Mouse (Mus musculus) CH12.LX (cell line): Measurements from ENCODE around the gene H1fx. TPM values are rescaled to one million over a fixed set of nuclear protein-coding genes. Genes with fewer than 3 reads are reported as not detected.

Experiments
- DNase-seq: peaks from one replicate; pipeline ENCODE4 v3.0.0-alpha.2; 2013; ENCODE audit errors: extremely low read depth
- H3K27ac ChIP-seq: 2 replicates; pipeline ENCODE4 v1.5.1; 2012; ENCODE audit warnings: low read depth, mild to moderate bottlenecking, control low read depth, moderate library complexity; ENCODE audit not compliant: insufficient read depth
- H3K27me3 ChIP-seq: replicated peaks from 2 replicates; pipeline ENCODE3; 2012; ENCODE audit warnings: inconsistent platforms
- H3K36me3 ChIP-seq, 2 experiments: replicated peaks in 1 of 2; 2 replicates each; pipeline versions ENCODE3 to v1.6.1; 2012; ENCODE audit warnings: inconsistent platforms in 1 of 2, low read length in 1 of 2, mild to moderate bottlenecking in 1 of 2, mixed read lengths in 1 of 2, moderate library complexity in 1 of 2; ENCODE audit not compliant: control insufficient read depth in 1 of 2, insufficient read depth in 1 of 2
- H3K4me1 ChIP-seq, 2 experiments: 2 replicates each; pipeline ENCODE4 v1.6.1; 2012; ENCODE audit warnings: inconsistent platforms in 1 of 2, moderate library complexity in 1 of 2; ENCODE audit not compliant: insufficient read depth in 2 of 2, control insufficient read depth in 1 of 2
- H3K4me2 ChIP-seq: 2 replicates; pipeline ENCODE4 v1.6.1; 2012; ENCODE audit warnings: low read depth, mild to moderate bottlenecking, control low read depth; ENCODE audit not compliant: poor library complexity, insufficient read depth, severe bottlenecking
- H3K4me3 ChIP-seq, 3 experiments: fragments of 150-350 bp in 1 of 3; sonication (generic) in 1 of 3; replicated peaks in 1 of 3; 2 replicates each; pipeline versions ENCODE3 to v1.5.1; 2011 to 2012; ENCODE audit warnings: low read depth in 2 of 3, low read length in 2 of 3, mild to moderate bottlenecking in 2 of 3, moderate library complexity in 2 of 3, control low read depth in 1 of 3, improper control_type of control experiment in 1 of 3, inconsistent platforms in 1 of 3, mixed read lengths in 1 of 3; ENCODE audit not compliant: poor library complexity in 1 of 3
- H3K79me2 ChIP-seq: replicated peaks from 2 replicates; pipeline ENCODE4 v1.6.1; 2012; ENCODE audit warnings: mild to moderate bottlenecking, moderate library complexity; ENCODE audit not compliant: control insufficient read depth, poor library complexity, insufficient read depth, severe bottlenecking; ENCODE audit errors: extremely low read depth
- H3K9ac ChIP-seq: 2 replicates; pipeline ENCODE4 v1.6.1; 2012; ENCODE audit warnings: low read depth, mild to moderate bottlenecking, control low read depth, moderate library complexity; ENCODE audit not compliant: insufficient read depth
- H3K9me3 ChIP-seq: replicated peaks from 2 replicates; pipeline ENCODE3; 2012; ENCODE audit warnings: low read length, inconsistent platforms, mixed read lengths
- CHD2 ChIP-seq: IDR thresholded peaks from 2 replicates; pipeline ENCODE4 v1.6.1; 2011; ENCODE audit warnings: low read length, improper control_type of control experiment
- ELF1 ChIP-seq: IDR thresholded peaks from 2 replicates; pipeline ENCODE4 v1.6.1; 2014; ENCODE audit warnings: low read depth, mild to moderate bottlenecking, inconsistent platforms, low read length, improper control_type of control experiment
- EP300 ChIP-seq: IDR thresholded peaks from 2 replicates; pipeline ENCODE4 v1.6.1; 2011; ENCODE audit warnings: low read length, improper control_type of control experiment
- ETS1 ChIP-seq: conservative IDR thresholded peaks from 2 replicates; pipeline ENCODE4 v1.6.1; 2012; ENCODE audit warnings: low read depth, mild to moderate bottlenecking, inconsistent platforms, low read length, improper control_type of control experiment, moderate library complexity
- JUN ChIP-seq: IDR thresholded peaks from 2 replicates; pipeline ENCODE4 v1.6.1; 2011; ENCODE audit warnings: low read depth, mild to moderate bottlenecking, low read length, improper control_type of control experiment, moderate library complexity; ENCODE audit not compliant: insufficient read depth
- JUND ChIP-seq: conservative IDR thresholded peaks from 2 replicates; pipeline ENCODE4 v1.6.1; 2011; ENCODE audit warnings: low read depth, low read length, improper control_type of control experiment
- MAFK ChIP-seq: IDR thresholded peaks from 2 replicates; pipeline ENCODE4 v1.6.1; 2011; ENCODE audit warnings: low read length, improper control_type of control experiment; ENCODE audit not compliant: insufficient replicate concordance
- MAX ChIP-seq: IDR thresholded peaks from 2 replicates; pipeline ENCODE4 v1.6.1; 2011; ENCODE audit warnings: low read length, improper control_type of control experiment
- MAZ ChIP-seq: IDR thresholded peaks from 2 replicates; pipeline ENCODE4 v1.6.1; 2012; ENCODE audit warnings: low read depth, mild to moderate bottlenecking, inconsistent platforms, low read length, improper control_type of control experiment, moderate library complexity
- MEF2A ChIP-seq: IDR thresholded peaks from 2 replicates; pipeline ENCODE4 v1.6.1; 2014; ENCODE audit warnings: low read depth, mild to moderate bottlenecking, inconsistent platforms, low read length, improper control_type of control experiment, borderline replicate concordance
- NRF1 ChIP-seq: IDR thresholded peaks from 2 replicates; pipeline ENCODE4 v1.6.1; 2014; ENCODE audit warnings: low read depth, mild to moderate bottlenecking, inconsistent platforms, low read length, improper control_type of control experiment, moderate library complexity
- PAX5 ChIP-seq: IDR thresholded peaks from 2 replicates; pipeline ENCODE4 v1.6.1; 2012; ENCODE audit warnings: low read length, inconsistent platforms, mixed read lengths
- POLR2AphosphoS2 ChIP-seq: IDR thresholded peaks from 2 replicates; pipeline ENCODE4 v1.6.1; 2011; ENCODE audit warnings: low read depth, low read length, improper control_type of control experiment
- RCOR1 ChIP-seq: conservative IDR thresholded peaks from 2 replicates; pipeline ENCODE4 v1.6.1; 2012; ENCODE audit warnings: low read depth, mild to moderate bottlenecking, inconsistent platforms, low read length, improper control_type of control experiment
- SIN3A ChIP-seq: IDR thresholded peaks from 2 replicates; pipeline ENCODE4 v1.6.1; 2012; ENCODE audit warnings: low read length, improper control_type of control experiment, inconsistent platforms
- SMC3 ChIP-seq: IDR thresholded peaks from 2 replicates; pipeline ENCODE4 v1.6.1; 2011; ENCODE audit warnings: low read depth, low read length, improper control_type of control experiment
- TCF12 ChIP-seq: IDR thresholded peaks from 2 replicates; pipeline ENCODE4 v1.6.1; 2014; ENCODE audit warnings: low read depth, mild to moderate bottlenecking, inconsistent platforms, low read length, improper control_type of control experiment
- UBTF ChIP-seq: IDR thresholded peaks from 2 replicates; pipeline ENCODE4 v1.6.1; 2012; ENCODE audit warnings: low read depth, mild to moderate bottlenecking, inconsistent platforms, low read length, improper control_type of control experiment, moderate library complexity
- USF1 ChIP-seq: IDR thresholded peaks from 2 replicates; pipeline ENCODE4 v1.6.1; 2014; ENCODE audit warnings: low read depth, mild to moderate bottlenecking, inconsistent platforms, low read length, improper control_type of control experiment
- ZNF384 ChIP-seq: IDR thresholded peaks from 2 replicates; pipeline ENCODE4 v1.6.1; 2012; ENCODE audit warnings: low read depth, low read length, improper control_type of control experiment, inconsistent platforms
- dilution Hi-C: fragments of 300-500 bp; cut with MboI; formaldehyde crosslinking; loops from 2 replicates; pipeline ENCODE4 v1.14.3; 2020; ENCODE audit warnings: low sequenced_read_pairs; ENCODE audit not compliant: extremely low pct_unique_long_range_greater_than_20kb, extremely low pct_ligation_motif_present
- in situ Hi-C: fragments of 300-500 bp; cut with MboI; formaldehyde crosslinking; loops from 3 replicates; pipeline ENCODE4 v1.14.3; 2019; ENCODE audit warnings: low sequenced_read_pairs, low pct_ligation_motif_present, low pct_unique_long_range_greater_than_20kb, mixed read lengths
- polyA plus RNA-seq: library from polyadenylated mRNA; unstranded; fragments of >175 nt; gene quantifications from 2 replicates; pipeline ENCODE4 v1.2.1, GENCODE M21; 2012; ENCODE audit warnings: low read depth; ENCODE audit not compliant: insufficient read length
- total RNA-seq, 2 experiments: library from RNA; depleted of rRNA; stranded (reverse); fragments of 300-350 nt in 1 of 2; fragments of >200 nt in 1 of 2; gene quantifications; 2 replicates each; pipeline ENCODE4 v1.2.3; 2012 to 2014

Gene H1fx
- total and polyA plus RNA-seq, 3 experiments, result 0.08 TPM; not detected in 2

- H3K36me3 ChIP-seq, result peaks cover 0 to 12% of the 10 kb centered on the region in 2 experiments
- no peak overlapping the region for H3K27ac ChIP-seq
- H3K4me1 ChIP-seq, result peaks cover 0 to 11% of the 10 kb centered on the region in 2 experiments; a peak in 2 of 4 replicates
- DNase-seq, result no peak
- H3K79me2 ChIP-seq, result no peaks in the 10 kb centered on the region
- dilution Hi-C loops, result no loop called here
- H3K27me3 ChIP-seq, result no peaks in the 10 kb centered on the region
- no peak overlapping the region for H3K4me2 ChIP-seq
- no peak overlapping the region for H3K4me3 ChIP-seq
- no peak overlapping the region for H3K9ac ChIP-seq
- TF ChIP-seq JUND (no peak), SMC3 (no peak), MAZ (no peak), USF1 (no peak), RCOR1 (no peak), UBTF (no peak), MEF2A (no peak), ELF1 (no peak), EP300 (no peak), POLR2AphosphoS2 (no peak), ZNF384 (no peak), ETS1 (no peak), TCF12 (no peak), PAX5 (no peak), MAX (no peak), JUN (no peak)
- in situ Hi-C loops, result loop anchor here (5.0 kb wide), 1 partner anchor 85 kb away; no protein-coding TSS in a partner anchor
- no peaks in the 10 kb centered on the region for H3K9me3 ChIP-seq
These were observed 11.3 kb upstream of the H1fx start for GRCm38 (mm10) chr6:87992733-87993132.

GRCm38 (mm10) chr6:87991886-87992285, 10.4 kb upstream of the H1fx start:
- Histone ChIP-seq H3K27ac (no peak overlapping the region), H3K27me3 (no peaks in the 10 kb centered on the region), H3K4me1 (peaks cover 0 to 17% of the 10 kb centered on the region in 2 experiments; a peak in 2 of 4 replicates), H3K9ac (no peak overlapping the region), H3K4me2 (no peak overlapping the region), H3K79me2 (no peaks in the 10 kb centered on the region), H3K4me3 (no peak overlapping the region), H3K36me3 (peaks cover 0 to 9% of the 10 kb centered on the region in 2 experiments), H3K9me3 (no peaks in the 10 kb centered on the region)
- TF ChIP-seq MAZ, result no peak
- TF ChIP-seq CHD2, result no peak
- TF ChIP-seq POLR2AphosphoS2, result no peak
- TF ChIP-seq NRF1, result no peak
- TF ChIP-seq SIN3A, result no peak
- no peak for TF ChIP-seq ZNF384
- TF ChIP-seq PAX5, result no peak
- no peak for TF ChIP-seq MAFK
- dilution Hi-C loops (no loop called here), in situ Hi-C loops (loop anchor here (5.0 kb wide), 1 partner anchor 85 kb away; no protein-coding TSS in a partner anchor)
- no peak for DNase-seq
